Mouse (Mus musculus): Measurements from ENCODE around the gene Vps54.
"Not testable (repeated sequence)": the region's sequence is repeated elsewhere in the genome, so short reads cannot be mapped to it uniquely, and the experiment has no call there.

The Vps54 gene

DNA sequence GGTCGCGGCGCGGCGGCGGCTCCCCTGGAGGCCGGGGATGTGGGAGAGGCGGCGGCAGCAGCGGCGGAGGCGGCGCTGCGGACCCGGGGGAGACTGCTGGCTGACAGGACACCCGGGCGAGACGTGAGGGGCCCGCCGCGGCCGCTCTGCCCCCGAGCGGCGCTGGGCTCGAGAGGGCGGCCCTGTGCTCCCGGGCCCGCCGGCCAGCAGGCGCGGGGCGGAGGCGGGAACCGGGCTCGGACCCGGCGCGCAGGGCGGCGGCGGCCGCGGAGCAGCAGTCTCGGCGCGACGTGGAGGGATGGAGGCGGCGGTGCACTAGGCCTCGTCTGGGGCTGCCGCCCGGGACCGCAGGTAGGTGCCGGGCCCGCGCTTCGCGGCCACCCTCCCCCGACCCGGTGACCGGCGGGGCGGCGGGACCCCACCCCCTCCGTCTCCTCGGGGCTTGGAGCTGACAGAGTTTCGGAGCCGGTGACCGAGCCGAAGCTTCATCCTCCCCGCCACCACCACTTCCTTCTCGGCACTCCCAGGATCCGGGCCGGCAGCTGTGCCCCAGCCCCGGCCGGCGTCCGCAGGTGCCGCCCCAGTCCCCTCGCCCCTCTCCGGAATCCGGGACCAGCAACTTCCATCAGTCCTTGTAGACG, at the start of gene Vps54:
TSS of gene Vps54 (plus strand) at position 261 of the 641 bp plus-strand sequence.
- peak; percentile 35 for DNase-seq (ENCODE audit: low spot score)

- DNase-seq (ENCODE audit: low spot score), result not testable (repeated sequence)
Observed at GRCm38 (mm10) chr11:21191821-21192220, 47.3 kb upstream of the Vps54 start.

- no peak for DNase-seq (ENCODE audit: low spot score)
Observed at GRCm38 (mm10) chr11:21194851-21195250, 44.2 kb upstream of the Vps54 start.

GRCm38 (mm10) chr11:21209046-21209445, 30.0 kb upstream of the Vps54 start:
- DNase-seq (ENCODE audit: low spot score), result no peak

- DNase-seq (ENCODE audit: low spot score), result not testable (repeated sequence)
Observed at GRCm38 (mm10) chr11:21209701-21210100, 29.4 kb upstream of the Vps54 start.

GRCm38 (mm10) chr11:21217419-21217818, 21.7 kb upstream of the Vps54 start:
- no peak for DNase-seq (ENCODE audit: low spot score)

DNA sequence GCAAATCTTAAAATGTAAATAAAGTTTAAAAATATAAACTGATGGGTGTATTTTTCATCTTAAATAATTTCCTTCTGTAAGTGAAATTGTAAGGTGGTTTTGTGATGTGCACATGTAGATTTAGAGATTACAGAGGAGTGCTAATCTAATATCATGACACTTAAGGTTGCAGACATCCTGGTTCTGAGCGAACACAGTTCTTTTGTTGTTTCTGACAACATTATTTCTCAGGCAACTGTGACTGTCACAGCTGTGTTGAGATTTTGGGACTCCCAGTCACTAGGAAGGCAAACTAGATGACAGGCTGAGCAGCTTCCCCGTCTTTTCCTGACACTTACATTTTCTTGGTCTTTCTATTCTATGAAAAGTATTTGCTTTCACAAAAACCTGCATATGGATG, 19.8 kb upstream of the Vps54 start:
- no peak for DNase-seq (ENCODE audit: low spot score)

DNA sequence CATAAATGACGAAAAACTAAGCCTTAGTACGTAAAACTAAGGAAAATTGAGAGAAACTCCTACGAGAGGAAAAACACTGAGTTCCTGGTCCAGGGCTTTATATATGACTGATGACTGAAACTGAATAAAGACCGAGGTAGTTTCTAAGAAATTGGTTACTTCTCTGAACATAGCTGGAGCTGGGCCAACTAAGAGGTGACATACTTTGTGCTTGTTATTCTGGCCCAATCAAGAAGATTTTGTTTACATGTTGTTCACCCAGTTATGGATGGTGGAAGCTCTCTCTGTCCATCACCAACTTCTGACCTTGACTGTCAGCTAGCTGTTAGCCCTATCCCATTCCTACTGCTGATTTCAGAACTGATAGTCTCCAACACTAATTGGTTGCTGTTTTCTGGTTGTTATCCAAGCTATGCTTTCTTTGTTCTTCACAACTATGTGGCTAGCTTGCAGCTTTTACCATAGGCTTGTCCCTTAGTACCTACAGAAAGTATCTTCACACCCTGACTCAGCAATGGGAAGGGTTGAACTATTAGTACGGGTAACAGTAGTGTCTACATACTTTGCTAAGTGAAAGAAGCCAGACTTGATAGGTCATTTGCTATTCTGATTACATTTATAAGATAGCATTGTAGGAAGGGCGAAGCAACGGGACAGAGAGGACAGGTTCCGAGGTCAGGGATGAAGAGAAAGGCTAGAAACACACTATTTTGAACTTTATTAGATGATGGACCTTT, 19.1 kb upstream of the Vps54 start:
- DNase-seq (ENCODE audit: low spot score), result no peak

GRCm38 (mm10) chr11:21220754-21221153, 18.3 kb upstream of the Vps54 start:
- no peak for DNase-seq (ENCODE audit: low spot score)

DNA sequence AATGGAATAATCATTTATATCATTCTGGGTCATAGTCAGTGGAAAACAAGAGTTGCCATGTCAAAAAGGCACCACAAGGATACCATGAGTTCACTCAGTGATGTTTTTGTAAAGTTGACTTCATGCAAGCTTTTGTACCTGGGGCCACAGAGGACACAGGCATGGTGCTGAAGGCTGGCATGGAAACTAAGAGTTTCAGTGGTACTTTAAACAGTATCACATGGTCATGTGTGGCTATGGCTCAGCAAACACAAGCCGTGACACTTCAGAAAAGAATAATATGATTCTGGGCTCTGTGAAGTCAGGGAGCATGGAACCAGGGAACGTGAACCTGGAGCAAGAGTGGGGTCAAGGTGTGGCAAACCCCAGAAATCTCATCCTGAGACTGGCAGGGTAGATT, 17.7 kb upstream of the Vps54 start:
- no peak for DNase-seq (ENCODE audit: low spot score)

- no peak for DNase-seq (ENCODE audit: low spot score)
Observed at GRCm38 (mm10) chr11:21222606-21223207, 16.4 kb upstream of the Vps54 start.

DNA sequence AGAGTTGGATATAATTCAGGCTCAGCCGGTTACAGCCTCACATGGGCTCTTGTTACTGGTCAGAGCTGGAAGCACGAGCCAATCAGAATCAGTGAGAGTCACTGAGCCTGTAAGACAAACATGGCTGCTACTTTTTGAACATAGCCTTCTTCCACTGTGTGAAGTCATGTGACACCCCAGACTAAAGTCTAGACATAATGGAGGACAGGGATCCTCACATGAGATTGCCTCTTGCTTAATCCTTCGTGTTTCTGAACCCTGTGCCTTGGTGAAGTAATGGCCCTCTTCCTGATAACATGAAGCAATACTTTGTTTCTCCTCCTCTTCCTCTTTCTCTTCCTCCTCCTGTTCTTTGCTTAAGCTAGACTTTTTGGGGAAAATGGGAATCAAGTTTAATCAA, 15.5 kb upstream of the Vps54 start:
- peak; percentile 41 for DNase-seq (ENCODE audit: low spot score)

GRCm38 (mm10) chr11:21224041-21224440, 15.0 kb upstream of the Vps54 start:
- no peak for DNase-seq (ENCODE audit: low spot score)

- DNase-seq (ENCODE audit: low spot score), result peak; percentile 21
Observed at GRCm38 (mm10) chr11:21224446-21224845, 14.6 kb upstream of the Vps54 start.

DNA sequence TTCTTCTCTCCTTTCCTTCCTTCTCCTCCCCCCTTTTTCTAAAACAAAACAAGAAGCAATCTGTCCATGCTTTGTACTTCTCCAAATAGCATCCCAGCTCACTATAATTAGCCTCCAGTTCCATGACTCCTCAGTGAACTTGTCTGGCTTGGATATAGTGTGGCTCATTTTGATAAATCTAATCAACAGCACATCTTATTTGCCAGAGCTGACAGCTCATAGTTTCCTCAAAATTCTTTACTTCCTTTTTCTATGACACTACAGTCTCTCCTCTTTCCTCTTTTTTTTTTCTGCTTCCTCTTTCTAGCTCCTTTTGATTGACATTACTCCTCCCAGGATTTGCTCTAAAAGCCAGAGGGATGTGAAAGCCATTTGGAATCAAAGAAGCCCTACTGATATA, 14.1 kb upstream of the Vps54 start:
- no peak for DNase-seq (ENCODE audit: low spot score)

DNA sequence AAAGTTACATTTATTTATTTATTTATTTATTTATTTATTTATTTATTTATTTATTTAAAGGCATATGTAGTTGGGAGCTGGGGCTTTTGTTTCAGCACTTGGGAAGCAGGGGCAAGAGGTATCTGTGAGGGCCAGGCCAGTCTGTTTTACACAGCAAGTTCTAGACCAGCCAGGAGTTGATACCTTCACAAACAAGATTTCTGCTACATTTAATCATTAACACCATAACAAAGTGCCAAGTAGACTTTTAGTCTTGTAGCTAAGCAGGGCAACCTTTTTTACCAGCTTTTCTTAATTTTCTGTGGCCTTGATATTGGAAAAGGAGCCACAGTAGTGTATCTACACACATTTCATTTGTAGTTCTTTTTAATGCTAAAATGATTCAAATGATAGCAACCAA, 3.7 kb upstream of the Vps54 start:
- DNase-seq (ENCODE audit: low spot score), result no peak

DNA sequence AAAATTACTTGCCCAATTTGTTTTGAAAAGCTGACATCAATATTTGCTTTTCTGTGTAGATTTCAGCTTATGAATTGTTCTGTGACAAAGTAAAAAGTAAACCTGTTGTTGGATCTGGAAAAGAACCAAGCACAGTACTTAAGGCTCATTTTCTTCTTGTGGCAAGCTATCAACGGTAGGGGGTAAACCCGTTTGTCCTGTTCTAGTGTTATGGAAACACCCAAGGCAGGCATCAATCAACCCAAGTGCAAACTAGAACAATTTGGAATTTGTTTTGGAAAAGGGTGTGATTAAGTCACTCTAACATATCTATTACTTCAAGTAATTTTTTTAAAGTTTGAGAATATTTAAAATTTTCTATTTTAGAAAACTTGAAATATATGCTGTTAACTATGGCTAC, 3.3 kb upstream of the Vps54 start:
- peak; percentile 62 for DNase-seq (ENCODE audit: low spot score)

GRCm38 (mm10) chr11:21236996-21237395, 2.1 kb upstream of the Vps54 start:
- DNase-seq (ENCODE audit: low spot score), result peak; percentile 31

DNA sequence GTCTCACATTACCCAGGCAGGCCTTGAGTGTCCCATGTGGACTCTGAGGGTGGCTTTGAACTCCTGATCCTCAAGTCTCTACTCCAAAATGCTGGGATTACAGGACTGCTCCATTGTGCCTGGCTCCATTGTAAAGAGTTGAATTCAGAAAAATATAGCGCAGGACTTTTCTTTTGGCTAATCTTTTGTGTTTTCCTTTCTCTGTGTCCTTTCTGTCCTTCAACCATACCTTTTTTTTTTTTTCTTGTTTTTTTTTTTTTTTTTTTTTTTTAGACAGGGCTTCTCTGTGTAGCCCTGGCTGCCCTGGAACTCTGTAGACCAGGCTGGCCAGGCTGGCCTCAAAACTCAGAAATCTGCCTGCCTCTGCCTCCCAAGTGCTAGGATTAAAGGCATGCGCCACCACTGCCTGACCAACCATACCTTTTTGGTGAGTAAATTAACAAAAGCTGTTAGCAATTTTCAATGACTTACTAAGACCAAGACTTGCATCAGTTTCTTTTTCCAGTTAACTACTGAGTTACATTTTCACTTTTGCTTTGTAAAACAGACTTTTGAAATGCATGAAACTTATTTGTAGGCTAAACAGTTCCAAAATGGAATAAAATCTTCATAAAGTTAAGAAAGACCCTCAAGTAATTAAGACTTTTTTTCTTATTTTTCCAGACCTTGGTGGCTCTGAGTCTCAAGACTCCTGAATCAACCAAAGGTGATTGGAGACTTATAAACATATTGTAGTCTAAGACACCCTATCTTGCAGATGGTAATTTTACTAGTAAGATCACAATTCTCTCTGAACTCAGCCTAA, 1.4 kb upstream of the Vps54 start:
- DNase-seq (ENCODE audit: low spot score), result no peak

DNA sequence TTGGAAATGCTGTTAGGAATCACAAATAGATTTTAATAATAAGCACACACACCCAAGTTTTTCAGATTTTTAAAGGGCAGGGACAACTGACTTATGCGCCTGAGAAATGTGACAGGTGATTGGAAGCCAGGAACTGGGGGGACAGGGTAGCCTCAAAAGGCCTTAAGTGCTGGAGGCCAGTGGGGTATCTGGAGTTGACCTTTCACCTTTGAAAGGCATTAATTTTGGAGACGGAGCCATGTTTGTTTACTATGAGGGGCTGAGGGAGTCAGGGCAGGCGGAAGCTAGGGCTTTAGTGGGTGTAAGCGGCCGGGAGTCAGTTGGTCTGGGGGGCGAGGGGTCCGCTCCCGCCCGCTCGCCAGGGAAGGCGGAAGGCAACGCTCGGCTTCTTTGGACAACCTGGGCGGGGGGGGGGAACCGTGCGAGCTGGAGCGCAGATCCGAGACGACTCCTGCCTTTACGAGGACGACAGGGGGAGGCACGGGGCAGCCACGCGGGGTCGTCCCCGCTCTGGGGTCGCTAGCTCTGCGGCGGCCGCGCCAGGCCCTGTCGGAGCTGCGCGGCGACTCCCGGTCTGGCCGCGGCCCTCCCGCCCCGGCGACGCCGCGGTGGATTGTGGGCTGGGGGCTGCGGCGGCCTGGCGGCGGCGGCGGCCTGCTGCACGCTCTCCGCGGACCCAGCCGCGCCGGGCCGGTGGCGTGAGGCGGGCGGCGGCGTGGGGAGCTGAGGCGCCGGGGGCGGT, 631 bp upstream of the Vps54 start:
- DNase-seq (ENCODE audit: low spot score), result no peak

- DNase-seq (ENCODE audit: low spot score), result no peak
Observed at GRCm38 (mm10) chr11:21239763-21240509, 855 bp downstream of the Vps54 start.

Data from lung, postnatal 25 days (tissue).